Mouse (Mus musculus) ES-E14 (cell line): ENCODE measurements around the gene Cdkn1a. TPM values are rescaled to one million over a fixed set of nuclear protein-coding genes. Genes with fewer than 3 reads are reported as not detected.

Experiments
- DNase-seq: peaks from one replicate; pipeline ENCODE4 v3.0.0-alpha.2; 2013; ENCODE audit warnings: low read depth, low spot score
- H3K27ac ChIP-seq: 2 replicates; pipeline ENCODE4 v1.5.1; 2012; ENCODE audit warnings: low read depth, mild to moderate bottlenecking, low read length, moderate library complexity, mixed read lengths; ENCODE audit not compliant: poor library complexity, insufficient read depth, severe bottlenecking
- H3K36me3 ChIP-seq: 2 replicates; pipeline ENCODE4 v1.6.1; 2012; ENCODE audit warnings: mild to moderate bottlenecking, low read length, moderate library complexity, mixed read lengths; ENCODE audit not compliant: control insufficient read depth, poor library complexity, insufficient read depth, severe bottlenecking
- H3K4me1 ChIP-seq, 2 experiments: fragments of 150-350 bp in 1 of 2; sonication (generic) in 1 of 2; 2 replicates each; pipeline ENCODE4 v1.6.1; 2012; ENCODE audit warnings: low read length in 2 of 2, mild to moderate bottlenecking in 1 of 2, mixed read lengths in 1 of 2; ENCODE audit not compliant: control insufficient read depth in 2 of 2, insufficient read depth in 2 of 2, poor library complexity in 1 of 2
- H3K4me3 ChIP-seq, 2 experiments: fragments of 150-350 bp in 1 of 2; sonication (generic) in 1 of 2; 2 replicates each; pipeline ENCODE4 v1.5.1; 2012; ENCODE audit warnings: low read length in 2 of 2, low read depth in 1 of 2, mild to moderate bottlenecking in 1 of 2, mixed read lengths in 1 of 2; ENCODE audit not compliant: insufficient read depth in 1 of 2, poor library complexity in 1 of 2, severe bottlenecking in 1 of 2
- H3K9ac ChIP-seq: 2 replicates; pipeline ENCODE4 v1.6.1; 2012; ENCODE audit warnings: low read depth, mild to moderate bottlenecking, low read length, mixed read lengths; ENCODE audit not compliant: poor library complexity, insufficient read depth, severe bottlenecking
- H3K9me3 ChIP-seq: fragments of 150-350 bp; sonication (generic); 2 replicates; pipeline ENCODE4 v1.6.1; 2012; ENCODE audit warnings: low read depth, mild to moderate bottlenecking, low read length; ENCODE audit not compliant: control insufficient read depth, insufficient read depth
- CHD2 ChIP-seq: IDR thresholded peaks from 2 replicates; pipeline ENCODE4 v1.6.1; 2014; ENCODE audit warnings: mild to moderate bottlenecking, low read depth, low read length, inconsistent platforms
- HCFC1 ChIP-seq: IDR thresholded peaks from 2 replicates; pipeline ENCODE4 v1.6.1; 2012; ENCODE audit warnings: low read length, inconsistent platforms, borderline replicate concordance; ENCODE audit not compliant: insufficient read depth
- MAFK ChIP-seq: IDR thresholded peaks from 2 replicates; pipeline ENCODE4 v1.6.1; 2014; ENCODE audit warnings: mild to moderate bottlenecking, low read depth, low read length, inconsistent platforms; ENCODE audit not compliant: insufficient read depth
- ZC3H11A ChIP-seq: IDR thresholded peaks from 2 replicates; pipeline ENCODE4 v1.6.1; 2012; ENCODE audit warnings: low read depth, mild to moderate bottlenecking, inconsistent platforms, low read length, borderline replicate concordance
- ZNF384 ChIP-seq: IDR thresholded peaks from 2 replicates; pipeline ENCODE4 v1.6.1; 2012; ENCODE audit warnings: low read depth, low read length, inconsistent platforms
- in situ Hi-C, 2 experiments: fragments of 600-800 bp; cut with MboI; formaldehyde crosslinking; loops; one replicate each; pipeline ENCODE4 v1.15.1; 2025; ENCODE audit warnings: low sequenced_read_pairs in 2 of 2, inconsistent platforms in 1 of 2; ENCODE audit not compliant: unreplicated experiment in 2 of 2
- total RNA-seq: library from RNA; depleted of rRNA; stranded (reverse); fragments of 300-350 nt; gene quantifications from 2 replicates; pipeline ENCODE4 v1.2.3, GENCODE M21; 2012

The Cdkn1a gene
- total RNA-seq, 1 experiment, result 32.3 TPM

GRCm38 (mm10) chr17:29076235-29076634 is 14.5 kb upstream of the Cdkn1a start:
- H3K27ac ChIP-seq, result no peak overlapping the region
- H3K4me3 ChIP-seq, result no peak overlapping the region
- in situ Hi-C loops, result no loop called here
- no peaks in the 10 kb centered on the region for H3K9me3 ChIP-seq
- no peaks in the 10 kb centered on the region for H3K36me3 ChIP-seq
- H3K9ac ChIP-seq, result no peak overlapping the region
- H3K4me1 ChIP-seq, result peaks cover 20 to 25% of the 10 kb centered on the region in 2 experiments
- TF ChIP-seq HCFC1 (no peak), ZC3H11A (no peak), CHD2 (no peak), ZNF384 (no peak), MAFK (no peak)
- DNase-seq, result no peak

DNA sequence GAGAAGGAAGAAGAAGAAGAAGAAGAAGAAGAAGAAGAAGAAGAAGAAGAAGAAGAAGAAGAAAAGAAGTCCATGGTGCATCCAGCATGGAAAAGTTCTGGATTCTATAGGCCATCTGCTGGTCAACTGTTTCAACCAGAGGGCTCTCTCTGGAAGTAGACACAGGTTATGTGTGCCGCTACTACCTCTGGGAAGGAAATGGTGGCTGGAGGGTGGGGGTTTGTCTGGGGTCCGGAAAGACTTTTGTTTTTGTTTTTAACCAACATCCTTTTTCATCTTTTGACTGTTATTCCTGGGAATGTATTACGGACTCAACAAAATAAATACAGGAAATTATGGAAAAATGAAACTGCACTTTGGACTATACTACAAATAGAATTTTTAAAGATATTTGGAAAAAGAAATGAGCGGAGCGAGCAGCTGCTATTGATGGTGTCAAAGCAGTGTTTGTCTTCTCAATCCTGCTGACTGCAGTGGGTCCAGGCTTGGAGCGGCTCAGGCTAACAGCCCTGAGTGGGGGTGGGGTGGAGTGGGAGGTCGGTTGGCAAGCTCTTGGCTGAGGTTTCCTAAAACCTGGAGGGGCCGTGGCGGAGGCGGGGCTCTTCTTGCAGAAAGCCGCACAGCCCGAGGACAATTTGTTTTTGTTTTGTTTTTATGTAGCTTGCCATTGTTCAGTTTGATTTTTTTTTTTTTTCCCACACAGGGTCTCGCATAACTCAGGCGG is 12.8 kb upstream of the Cdkn1a start:
- peak overlapping the region; percentile 88 for H3K9ac ChIP-seq
- no peaks in the 10 kb centered on the region for H3K36me3 ChIP-seq
- H3K4me3 ChIP-seq, result peak overlapping the region; percentile 68 to 76
- in situ Hi-C loops, result no loop called here
- peaks cover 15 to 22% of the 10 kb centered on the region in 2 experiments for H3K4me1 ChIP-seq
- 0 out of 2 replicates have a peak, but pooled peaks have one; percentile 31 for TF ChIP-seq ZNF384
- no peak for TF ChIP-seq ZC3H11A
- H3K9me3 ChIP-seq, result no peaks in the 10 kb centered on the region
- DNase-seq, result no peak
- peak overlapping the region; percentile 93 for H3K27ac ChIP-seq

DNA sequence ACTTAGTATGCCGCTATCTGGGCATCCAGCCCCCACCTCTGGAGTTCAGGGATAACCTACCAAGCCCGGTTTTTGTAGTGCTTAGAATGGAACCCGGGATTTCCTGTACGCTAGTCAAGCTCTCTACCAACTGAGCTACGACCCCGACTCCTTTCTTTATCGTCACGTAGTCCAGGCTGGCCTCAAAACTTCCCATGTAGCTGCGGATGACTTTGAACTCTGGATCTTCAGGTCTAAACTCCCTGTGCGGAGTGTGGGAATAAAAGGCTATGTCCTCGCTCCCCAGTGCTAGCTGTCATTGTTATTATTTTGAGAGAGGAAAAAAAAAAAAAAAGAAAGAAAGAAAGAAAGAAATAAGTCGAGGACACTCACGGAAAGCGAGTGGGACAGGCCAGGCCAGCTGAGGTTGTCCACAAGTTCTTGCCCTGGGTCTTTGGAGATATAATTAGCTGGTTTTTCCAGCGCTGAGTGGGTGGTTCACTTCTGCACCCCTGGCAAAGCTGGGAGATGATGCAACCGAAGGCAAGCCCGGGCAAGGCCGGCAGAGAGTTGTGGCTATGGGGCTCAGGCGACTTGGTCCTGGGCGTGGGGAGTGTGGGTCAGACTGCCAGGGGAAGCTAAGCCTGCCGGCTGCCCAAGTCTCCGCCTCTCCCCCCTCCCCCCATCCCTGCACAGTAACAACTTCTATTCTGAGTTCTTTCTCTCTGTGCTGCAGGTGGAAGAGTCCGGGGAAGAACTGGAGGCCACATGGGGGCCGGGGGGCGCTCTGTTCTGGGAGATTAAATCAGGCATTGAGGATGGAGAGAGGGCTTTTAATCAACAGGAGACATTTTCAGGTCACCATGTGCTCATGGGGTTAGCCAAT is 12.0 kb upstream of the Cdkn1a start:
- H3K9ac ChIP-seq, result peak overlapping the region; percentile 88
- in situ Hi-C loops, result no loop called here

DNA sequence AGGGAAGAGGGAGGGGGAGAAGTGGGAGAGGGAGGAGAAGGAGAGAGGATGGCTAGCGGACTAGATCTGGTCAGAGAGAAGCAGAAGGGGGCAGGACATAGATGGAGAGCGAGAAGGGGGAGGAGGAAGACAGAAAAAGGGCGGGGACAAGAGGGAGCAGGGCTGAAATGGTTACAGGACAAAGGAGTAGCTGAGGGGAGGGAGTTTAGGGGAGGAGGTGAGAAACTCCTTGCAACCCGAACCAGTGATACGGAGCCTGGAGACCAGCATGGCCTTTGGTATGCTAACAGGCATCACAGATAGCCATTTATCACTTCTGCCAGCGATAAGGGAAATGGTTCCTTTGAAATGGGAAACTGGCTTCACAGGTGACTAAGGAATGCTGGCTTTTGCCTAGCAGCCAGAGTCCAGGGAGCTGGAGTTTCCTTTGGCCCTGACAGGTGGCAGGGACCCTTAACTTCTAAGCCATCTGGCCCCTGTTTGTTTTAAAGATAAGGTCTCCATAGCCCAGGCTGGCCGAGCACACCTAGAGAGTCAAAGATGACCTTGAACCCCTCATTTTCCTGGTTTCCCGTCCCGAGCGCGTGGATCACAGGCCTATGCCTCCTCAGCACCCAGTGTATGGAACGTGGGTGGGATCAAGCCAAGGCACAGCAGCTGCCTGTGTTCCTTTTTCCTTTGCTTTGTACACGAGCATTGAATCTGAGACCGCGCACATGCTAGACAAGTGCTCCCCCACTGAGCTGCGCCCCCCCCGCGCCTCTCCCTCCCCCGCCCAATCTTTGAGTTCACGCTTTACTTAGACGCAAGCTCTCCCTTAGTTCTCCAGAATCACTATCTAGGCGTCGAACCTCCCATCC is 9.8 kb upstream of the Cdkn1a start:
- Histone ChIP-seq H3K4me3 (peak overlapping the region; percentile 3 to 15; a peak in 2 of 4 replicates), H3K9me3 (no peaks in the 10 kb centered on the region), H3K9ac (peak overlapping the region; percentile 65), H3K4me1 (peaks cover 6 to 23% of the 10 kb centered on the region in 2 experiments), H3K36me3 (no peaks in the 10 kb centered on the region), H3K27ac (peak overlapping the region; percentile 87)
- DNase-seq, result peak; percentile 96
- in situ Hi-C loops, result no loop called here
- 0 out of 2 replicates have a peak, but pooled peaks have one; percentile 49 for TF ChIP-seq CHD2
- no peak for TF ChIP-seq ZNF384
- TF ChIP-seq ZC3H11A, result no peak
- TF ChIP-seq HCFC1, result no peak

More for the DNA sequence above, 12.0 kb upstream of the Cdkn1a start:
- no peak for DNase-seq
- Histone ChIP-seq H3K36me3 (no peaks in the 10 kb centered on the region), H3K9me3 (no peaks in the 10 kb centered on the region), H3K4me3 (peak overlapping the region; percentile 68 to 76), H3K4me1 (peaks cover 9 to 18% of the 10 kb centered on the region in 2 experiments), H3K27ac (peak overlapping the region; percentile 93)
- TF ChIP-seq ZNF384 (0 out of 2 replicates have a peak, but pooled peaks have one; percentile 8), ZC3H11A (no peak), MAFK (no peak), HCFC1 (peak; percentile 50; the same call in 1 of the 2 replicates), CHD2 (no peak)
